Mouse (Mus musculus): ENCODE results near the gene Rsph14.
A peak's percentile ranks its signal among the peaks of the same experiment; 100 is the strongest.

Rsph14 gene

GRCm38 (mm10) chr10:74929578-74929977 lies 102.8 kb downstream of the Rsph14 start:
- peak; percentile 46 for DNase-seq

- DNase-seq, result peak; percentile 75
Observed at GRCm38 (mm10) chr10:74928276-74928675, 104.1 kb downstream of the Rsph14 start.

GRCm38 (mm10) chr10:74925324-74925723 lies 107.1 kb downstream of the Rsph14 start:
- peak; percentile 81 for DNase-seq

GRCm38 (mm10) chr10:74924274-74924673 lies 108.1 kb downstream of the Rsph14 start:
- peak; percentile 86 for DNase-seq

GRCm38 (mm10) chr10:74922763-74923162 lies 109.6 kb downstream of the Rsph14 start:
- DNase-seq, result peak; percentile 88

- DNase-seq, result peak; percentile 53
Observed at GRCm38 (mm10) chr10:74921614-74922013, 110.8 kb downstream of the Rsph14 start.

GRCm38 (mm10) chr10:74920853-74921567 lies 111.4 kb downstream of the Rsph14 start:
- peak; percentile 77 for DNase-seq

GRCm38 (mm10) chr10:74919277-74919676 lies 113.1 kb downstream of the Rsph14 start:
- DNase-seq, result peak; percentile 25

GRCm38 (mm10) chr10:74908431-74908830 lies 124.0 kb downstream of the Rsph14 start:
- DNase-seq, result no peak

Data from heart, adult 11 months (tissue).